Mouse (Mus musculus): ENCODE measurements around the gene Ipo8. TPM values are rescaled to one million over a fixed set of nuclear protein-coding genes. Genes with fewer than 3 reads are reported as not detected.

The Ipo8 gene
- 34.0 and 34.1 TPM in 2 replicates for polyA plus RNA-seq (2014; fragmentation: Nextera tagmentation; extraction: Ambion mirVana)

DNA sequence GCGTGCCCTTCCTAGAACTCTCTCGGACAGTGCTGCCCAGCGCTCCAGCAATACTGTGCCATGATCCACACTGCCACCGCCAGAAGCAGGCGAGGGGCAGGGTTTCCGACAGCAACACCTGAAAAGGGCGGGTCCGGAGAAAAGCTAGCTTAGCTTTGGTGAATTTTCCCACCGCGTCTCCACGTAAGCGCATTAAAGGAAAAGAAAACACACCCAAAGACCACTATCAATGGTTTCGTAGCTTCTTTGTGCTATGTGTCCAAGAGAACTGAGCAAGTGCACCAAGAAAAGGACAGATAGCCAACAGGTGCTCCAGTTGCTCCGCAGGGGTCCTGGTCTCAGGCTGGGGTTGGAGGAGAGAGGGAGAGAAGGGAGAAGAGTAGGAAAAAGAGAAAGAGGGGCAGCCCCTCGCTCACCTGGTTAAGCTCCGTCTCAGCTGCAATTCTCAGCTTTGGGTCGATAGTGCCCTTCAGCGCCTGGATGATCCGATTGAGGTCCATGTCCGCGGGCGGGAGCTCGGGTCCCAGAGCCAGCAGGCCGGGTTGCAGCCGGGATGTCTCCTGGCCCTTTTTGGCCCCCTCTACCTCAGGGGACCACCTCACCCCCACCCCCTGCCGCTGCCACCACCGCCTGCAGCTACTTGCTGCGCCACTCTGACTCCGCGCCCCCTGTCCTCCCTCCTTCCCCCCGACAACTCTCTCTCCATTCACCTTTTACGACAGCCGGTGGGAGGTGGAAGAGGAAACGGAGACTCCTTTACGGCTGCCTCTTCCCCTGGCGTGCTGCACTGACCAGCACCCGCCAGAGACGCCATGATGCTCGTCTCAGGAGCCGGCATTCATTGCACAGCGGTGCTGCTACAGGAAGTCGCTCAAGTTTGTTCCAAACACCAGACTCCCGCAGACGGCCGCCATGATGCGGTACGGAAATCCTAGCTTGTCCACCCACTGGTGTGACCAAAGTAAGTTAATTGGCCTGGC lies at the start of gene Ipo8:
Gene Ipo8 (minus strand): TSS at position 720 of the 980 bp plus-strand sequence.
- under 1% methylated on average over 47 of the region's 47 CpGs for WGBS
- Histone ChIP-seq H3K27me3 (ENCODE audit: control insufficient read depth, insufficient read depth, low read length) (no peaks in the 10 kb centered on the region), H3K4me3 (ENCODE audit: low read depth, low read length) (peak within 1 kb of the TSS; percentile 81), H3K4me2 (ENCODE audit: low read depth, low read length, severe bottlenecking) (peak within 1 kb of the TSS; percentile 65), H3K9me3 (ENCODE audit: control insufficient read depth, low read length) (no peaks in the 10 kb centered on the region), H3K27ac (ENCODE audit: low read depth, low read length) (no peak within 1 kb of the TSS), H3K9ac (ENCODE audit: low read length) (peak within 1 kb of the TSS; percentile 83), H3K36me3 (ENCODE audit: control insufficient read depth, insufficient read depth, low read length) (no peaks in the 10 kb centered on the region), H3K4me1 (replicated peaks; ENCODE audit: control insufficient read depth, insufficient read depth, low read length) (no peaks in the 10 kb centered on the region; the same call in 1 of the 2 replicates)
- peak; percentile 94 for DNase-seq (ENCODE audit: low spot score)
- peak; percentile 97 for ATAC-seq (replicated peaks; ENCODE audit: low FRiP score)

DNA sequence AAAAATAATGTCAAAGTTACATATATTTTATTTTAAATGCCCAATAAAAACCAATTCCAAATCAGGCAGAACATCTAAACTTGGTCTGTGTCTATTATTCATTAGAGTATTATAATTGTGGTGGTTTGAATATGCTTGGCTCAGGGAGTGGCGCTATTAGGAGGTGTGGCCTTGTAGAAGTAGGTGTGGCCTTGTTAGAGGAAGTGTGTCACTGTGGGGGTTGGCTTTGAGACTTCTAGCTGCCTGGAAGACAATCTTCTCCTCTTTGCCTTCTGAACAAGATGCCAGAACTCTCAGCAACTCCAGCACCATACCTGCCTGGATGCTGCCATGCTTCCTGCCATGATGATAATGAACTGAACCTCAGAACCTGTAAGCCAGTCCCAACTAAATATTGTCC lies 42.6 kb upstream of the Ipo8 start:
- Histone ChIP-seq H3K9ac (ENCODE audit: low read length) (no peak overlapping the region), H3K36me3 (ENCODE audit: control insufficient read depth, insufficient read depth, low read length) (no peaks in the 10 kb centered on the region; the same call in 1 of the 2 replicates), H3K27me3 (ENCODE audit: control insufficient read depth, insufficient read depth, low read length) (no peaks in the 10 kb centered on the region), H3K4me1 (replicated peaks; ENCODE audit: control insufficient read depth, insufficient read depth, low read length) (peaks cover 3% of the 10 kb centered on the region; the same call in 1 of the 2 replicates), H3K4me3 (ENCODE audit: low read depth, low read length) (no peak overlapping the region), H3K4me2 (ENCODE audit: low read depth, low read length, severe bottlenecking) (no peak overlapping the region), H3K9me3 (ENCODE audit: control insufficient read depth, low read length) (no peaks in the 10 kb centered on the region), H3K27ac (ENCODE audit: low read depth, low read length) (no peak overlapping the region)
- no peak for DNase-seq (ENCODE audit: low spot score)
- WGBS = 92% methylated on average over 1 of the region's 1 CpGs
- ATAC-seq (replicated peaks; ENCODE audit: low FRiP score) = no peak

DNA sequence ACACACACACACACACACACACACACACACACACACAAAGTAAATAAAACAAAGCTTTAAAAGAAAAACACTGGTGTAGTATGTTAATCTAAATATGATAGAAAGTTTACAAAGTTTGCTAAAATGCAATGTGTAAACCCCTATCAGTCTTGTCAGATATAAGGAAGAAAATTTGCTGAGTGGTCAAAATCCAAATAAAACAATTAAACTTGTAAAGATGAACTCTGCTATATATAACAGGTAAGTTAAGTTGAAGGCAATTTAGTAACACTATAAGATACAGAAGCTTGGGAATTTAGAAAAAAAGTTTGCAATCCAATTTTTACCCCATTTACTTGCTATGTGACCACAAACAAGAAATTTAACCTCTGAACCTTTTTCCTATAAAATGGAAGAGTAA lies 14.4 kb upstream of the Ipo8 start:
- H3K27me3 ChIP-seq (ENCODE audit: control insufficient read depth, insufficient read depth, low read length) = no peaks in the 10 kb centered on the region
- DNase-seq (ENCODE audit: low spot score) = no peak

DNA sequence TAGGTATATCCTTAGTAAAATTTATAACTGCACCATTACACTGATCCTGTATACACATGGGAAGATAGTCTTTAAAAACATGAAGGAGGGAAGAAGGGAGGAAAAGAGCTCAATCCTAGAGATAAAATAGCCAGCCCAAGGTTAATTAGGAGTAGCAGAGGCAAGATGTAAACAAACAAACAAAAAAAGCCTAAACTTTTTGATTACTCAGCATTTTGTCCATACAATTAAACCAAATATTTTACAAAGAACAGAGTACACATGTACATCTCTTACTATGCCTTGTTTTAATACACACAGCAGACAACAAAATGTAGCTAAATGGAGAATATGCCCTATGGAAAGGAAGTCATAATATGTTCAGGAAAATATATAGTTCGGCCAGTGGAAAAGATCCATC lies 10.5 kb upstream of the Ipo8 start:
- no peak overlapping the region for H3K4me3 ChIP-seq (ENCODE audit: low read depth, low read length)
- H3K9ac ChIP-seq (ENCODE audit: low read length) = no peak overlapping the region
- no peaks in the 10 kb centered on the region for H3K27me3 ChIP-seq (ENCODE audit: control insufficient read depth, insufficient read depth, low read length)
- H3K36me3 ChIP-seq (ENCODE audit: control insufficient read depth, insufficient read depth, low read length) = no peaks in the 10 kb centered on the region
- DNase-seq (ENCODE audit: low spot score) (no peak), ATAC-seq (replicated peaks; ENCODE audit: low FRiP score) (no peak)
- no peak overlapping the region for H3K27ac ChIP-seq (ENCODE audit: low read depth, low read length)
- WGBS = 97% methylated on average over 1 of the region's 1 CpGs
- no peak overlapping the region for H3K4me2 ChIP-seq (ENCODE audit: low read depth, low read length, severe bottlenecking)
- no peaks in the 10 kb centered on the region for H3K9me3 ChIP-seq (ENCODE audit: control insufficient read depth, low read length)
- H3K4me1 ChIP-seq (replicated peaks; ENCODE audit: control insufficient read depth, insufficient read depth, low read length) = no peaks in the 10 kb centered on the region

More for the DNA sequence above, 14.4 kb upstream of the Ipo8 start:
- Histone ChIP-seq H3K9ac (ENCODE audit: low read length) (no peak overlapping the region), H3K27ac (ENCODE audit: low read depth, low read length) (no peak overlapping the region), H3K36me3 (ENCODE audit: control insufficient read depth, insufficient read depth, low read length) (no peaks in the 10 kb centered on the region), H3K9me3 (ENCODE audit: control insufficient read depth, low read length) (no peaks in the 10 kb centered on the region), H3K4me2 (ENCODE audit: low read depth, low read length, severe bottlenecking) (no peak overlapping the region), H3K4me1 (replicated peaks; ENCODE audit: control insufficient read depth, insufficient read depth, low read length) (no peaks in the 10 kb centered on the region), H3K4me3 (ENCODE audit: low read depth, low read length) (no peak overlapping the region)
- no peak for ATAC-seq (replicated peaks; ENCODE audit: low FRiP score)

DNA sequence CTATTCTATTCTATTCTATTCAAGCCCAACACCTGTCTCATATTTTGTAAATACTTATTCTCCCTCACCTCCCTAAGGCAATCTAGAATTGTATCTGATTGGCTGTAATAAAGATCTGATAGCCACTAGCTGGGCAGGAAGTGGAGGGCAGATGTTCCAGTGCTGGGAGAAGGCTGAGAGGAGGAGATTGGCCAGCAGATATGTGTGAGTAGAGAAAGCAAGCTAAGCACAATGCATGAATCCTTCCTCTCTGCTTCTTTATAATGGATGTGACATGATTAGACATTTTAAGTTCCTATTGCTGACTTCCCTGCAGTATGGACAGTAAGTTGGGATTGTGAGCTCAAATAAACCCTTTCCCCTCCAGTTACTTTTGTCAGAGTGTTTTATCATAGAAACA lies 7.2 kb upstream of the Ipo8 start:
- Histone ChIP-seq H3K4me3 (ENCODE audit: low read depth, low read length) (no peak overlapping the region), H3K27ac (ENCODE audit: low read depth, low read length) (no peak overlapping the region), H3K27me3 (ENCODE audit: control insufficient read depth, insufficient read depth, low read length) (no peaks in the 10 kb centered on the region), H3K36me3 (ENCODE audit: control insufficient read depth, insufficient read depth, low read length) (no peaks in the 10 kb centered on the region), H3K9ac (ENCODE audit: low read length) (no peak overlapping the region), H3K4me1 (replicated peaks; ENCODE audit: control insufficient read depth, insufficient read depth, low read length) (no peaks in the 10 kb centered on the region), H3K4me2 (ENCODE audit: low read depth, low read length, severe bottlenecking) (no peak overlapping the region), H3K9me3 (ENCODE audit: control insufficient read depth, low read length) (no peaks in the 10 kb centered on the region)
- ATAC-seq (replicated peaks; ENCODE audit: low FRiP score) (no peak), DNase-seq (ENCODE audit: low spot score) (no peak)

DNA sequence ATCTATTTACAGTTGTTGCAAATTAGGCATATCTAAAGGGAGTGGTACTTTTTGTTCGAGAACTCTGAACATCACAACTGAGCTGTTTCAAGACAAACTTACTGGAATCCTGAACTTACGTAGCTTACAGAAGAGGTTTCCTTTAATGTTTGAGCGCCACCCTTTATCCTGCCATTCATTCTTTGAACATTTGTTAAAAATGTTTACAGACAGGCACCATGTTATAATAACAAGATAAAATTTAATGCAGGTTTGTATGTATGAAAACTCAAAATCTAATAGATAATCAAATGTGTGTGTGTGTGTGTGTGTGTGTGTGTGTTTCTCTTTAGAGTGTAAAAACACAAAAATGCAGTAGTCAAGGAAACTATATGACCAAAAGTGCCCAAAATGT lies 458 bp upstream of the Ipo8 start:
- no peaks in the 10 kb centered on the region; the same call in 1 of the 2 replicates for H3K4me1 ChIP-seq (replicated peaks; ENCODE audit: control insufficient read depth, insufficient read depth, low read length)
- WGBS = 28% methylated on average over 3 of the region's 3 CpGs
- no peak overlapping the region for H3K27ac ChIP-seq (ENCODE audit: low read depth, low read length)
- peak overlapping the region; percentile 81 for H3K4me3 ChIP-seq (ENCODE audit: low read depth, low read length)
- no peak for ATAC-seq (replicated peaks; ENCODE audit: low FRiP score)
- H3K27me3 ChIP-seq (ENCODE audit: control insufficient read depth, insufficient read depth, low read length) = no peaks in the 10 kb centered on the region
- peak overlapping the region; percentile 83 for H3K9ac ChIP-seq (ENCODE audit: low read length)
- no peaks in the 10 kb centered on the region for H3K9me3 ChIP-seq (ENCODE audit: control insufficient read depth, low read length)
- no peak for DNase-seq (ENCODE audit: low spot score)
- no peaks in the 10 kb centered on the region for H3K36me3 ChIP-seq (ENCODE audit: control insufficient read depth, insufficient read depth, low read length)
- peak overlapping the region; percentile 65 for H3K4me2 ChIP-seq (ENCODE audit: low read depth, low read length, severe bottlenecking)

DNA sequence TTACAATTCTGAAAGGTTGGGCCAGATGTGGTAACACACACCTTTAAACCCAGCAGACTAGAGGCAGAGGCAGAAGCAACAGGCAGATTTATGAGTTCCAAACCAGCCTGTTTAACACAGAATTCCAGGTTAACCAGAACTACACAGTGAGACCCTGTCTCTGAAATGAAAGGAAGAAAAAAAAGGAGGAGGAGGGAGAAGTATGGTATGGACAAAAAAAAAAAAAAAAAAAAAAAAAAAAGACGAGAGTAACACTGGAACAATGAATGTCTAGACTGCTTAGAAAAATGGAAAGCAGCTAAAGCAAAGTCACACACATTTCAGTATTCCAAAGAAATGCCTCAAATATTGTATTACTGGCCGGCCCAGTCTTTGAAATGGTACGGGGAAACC lies 916 bp downstream of the Ipo8 start:
- Histone ChIP-seq H3K36me3 (ENCODE audit: control insufficient read depth, insufficient read depth, low read length) (no peaks in the 10 kb centered on the region), H3K27me3 (ENCODE audit: control insufficient read depth, insufficient read depth, low read length) (no peaks in the 10 kb centered on the region), H3K9me3 (ENCODE audit: control insufficient read depth, low read length) (no peaks in the 10 kb centered on the region), H3K27ac (ENCODE audit: low read depth, low read length) (no peak overlapping the region), H3K4me1 (replicated peaks; ENCODE audit: control insufficient read depth, insufficient read depth, low read length) (no peaks in the 10 kb centered on the region; the same call in 1 of the 2 replicates), H3K9ac (ENCODE audit: low read length) (peak overlapping the region; percentile 83), H3K4me3 (ENCODE audit: low read depth, low read length) (peak overlapping the region; percentile 81), H3K4me2 (ENCODE audit: low read depth, low read length, severe bottlenecking) (peak overlapping the region; percentile 65)
- no peak for DNase-seq (ENCODE audit: low spot score)
- WGBS = 4% methylated on average over 3 of the region's 3 CpGs
- ATAC-seq (replicated peaks; ENCODE audit: low FRiP score) = no peak

DNA sequence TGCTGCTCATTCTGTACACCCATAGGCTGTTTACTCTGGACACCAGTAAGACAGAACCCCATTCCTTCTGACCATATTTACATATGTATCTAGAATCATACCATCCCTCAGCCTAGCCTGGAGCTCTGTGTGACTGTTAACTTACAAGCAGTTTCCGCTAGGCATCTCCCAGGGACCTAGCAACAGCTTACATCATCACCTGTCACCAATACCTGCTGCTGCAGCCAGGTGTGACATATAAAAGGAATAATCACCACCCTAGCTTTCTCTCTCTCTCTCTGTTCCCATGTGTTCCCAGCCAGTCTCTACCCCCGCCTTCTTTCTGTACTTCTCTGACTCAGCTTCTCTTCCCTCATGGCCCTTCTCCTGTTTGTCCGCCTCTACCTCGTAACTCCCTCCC lies 5.1 kb downstream of the Ipo8 start:
- Histone ChIP-seq H3K4me3 (ENCODE audit: low read depth, low read length) (no peak overlapping the region), H3K9me3 (ENCODE audit: control insufficient read depth, low read length) (no peaks in the 10 kb centered on the region), H3K27ac (ENCODE audit: low read depth, low read length) (no peak overlapping the region), H3K27me3 (ENCODE audit: control insufficient read depth, insufficient read depth, low read length) (no peaks in the 10 kb centered on the region), H3K9ac (ENCODE audit: low read length) (no peak overlapping the region), H3K4me2 (ENCODE audit: low read depth, low read length, severe bottlenecking) (no peak overlapping the region), H3K4me1 (replicated peaks; ENCODE audit: control insufficient read depth, insufficient read depth, low read length) (no peaks in the 10 kb centered on the region; the same call in 1 of the 2 replicates), H3K36me3 (ENCODE audit: control insufficient read depth, insufficient read depth, low read length) (no peaks in the 10 kb centered on the region)
- 87% methylated on average over 4 of the region's 4 CpGs for WGBS
- ATAC-seq (replicated peaks; ENCODE audit: low FRiP score) (no peak), DNase-seq (ENCODE audit: low spot score) (no peak)

Data from forebrain, embryonic 11.5 days (tissue).